Mouse (Mus musculus) layer of hippocampus, adult 11-12 months (tissue): ENCODE results near the gene Gm20388.

Source experiments
- DNase-seq: peaks from one replicate; pipeline ENCODE4 v3.0.0; 2022; ENCODE audit warnings: low spot score

The Gm20388 gene

DNA sequence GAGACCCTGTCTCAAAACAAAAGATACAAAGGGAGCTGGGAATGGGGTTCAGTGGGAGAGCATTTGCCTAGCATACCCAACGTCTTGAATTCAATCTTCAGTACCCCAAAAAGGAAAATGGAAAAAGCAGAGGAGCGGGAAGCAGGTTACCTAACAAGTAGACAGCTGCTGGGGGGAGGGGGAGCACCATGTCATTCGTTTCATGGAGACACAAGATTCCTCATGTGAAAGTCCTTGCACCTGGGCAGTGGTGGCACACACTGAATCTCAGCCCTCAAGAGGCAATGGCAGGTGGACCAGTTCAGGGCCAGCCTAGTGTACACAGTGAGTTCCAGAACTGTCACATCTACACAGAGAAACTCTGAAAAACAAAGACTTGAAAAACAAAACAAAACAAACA, 3946.7 kb downstream of the Gm20388 start:
- no peak for DNase-seq

GRCm38 (mm10) chr8:123858574-123858940, 3947.9 kb downstream of the Gm20388 start:
- no peak for DNase-seq

DNA sequence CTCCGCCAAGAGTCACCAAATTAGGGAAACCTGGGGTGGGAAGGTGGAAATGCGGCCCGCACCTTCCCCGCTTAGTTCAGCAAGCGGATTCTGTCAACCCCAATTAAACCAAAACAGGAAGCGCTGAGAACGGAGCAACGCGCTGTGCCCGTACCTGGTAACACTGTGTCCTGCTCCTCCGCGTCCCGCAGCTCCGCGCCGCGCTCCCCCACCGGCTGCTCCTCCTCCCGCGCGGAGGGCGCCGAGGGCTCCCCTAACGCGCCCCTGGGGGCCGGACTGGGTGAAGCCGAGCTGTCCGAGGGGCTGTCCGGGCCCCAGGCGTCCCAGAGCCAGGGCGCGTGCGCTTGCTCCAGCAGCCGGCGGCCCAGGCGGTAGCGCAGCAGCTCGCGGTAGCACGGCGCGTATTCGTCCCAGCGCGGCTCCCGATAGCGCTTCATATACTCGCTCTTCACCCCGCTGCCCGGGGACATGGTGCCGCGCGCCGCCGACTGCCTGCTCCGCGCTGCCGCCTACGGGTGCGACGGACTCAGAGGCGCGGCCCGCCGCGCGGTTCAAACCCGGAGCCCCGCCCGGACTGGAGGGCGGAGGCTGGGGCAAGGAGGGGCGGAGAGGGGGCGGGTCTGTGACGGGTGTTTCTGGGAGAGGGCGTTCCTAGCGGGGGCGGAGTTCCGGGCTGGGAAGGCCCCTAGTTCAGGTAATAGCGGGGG, 3948.5 kb downstream of the Gm20388 start:
- DNase-seq, result peak; percentile 91

DNA sequence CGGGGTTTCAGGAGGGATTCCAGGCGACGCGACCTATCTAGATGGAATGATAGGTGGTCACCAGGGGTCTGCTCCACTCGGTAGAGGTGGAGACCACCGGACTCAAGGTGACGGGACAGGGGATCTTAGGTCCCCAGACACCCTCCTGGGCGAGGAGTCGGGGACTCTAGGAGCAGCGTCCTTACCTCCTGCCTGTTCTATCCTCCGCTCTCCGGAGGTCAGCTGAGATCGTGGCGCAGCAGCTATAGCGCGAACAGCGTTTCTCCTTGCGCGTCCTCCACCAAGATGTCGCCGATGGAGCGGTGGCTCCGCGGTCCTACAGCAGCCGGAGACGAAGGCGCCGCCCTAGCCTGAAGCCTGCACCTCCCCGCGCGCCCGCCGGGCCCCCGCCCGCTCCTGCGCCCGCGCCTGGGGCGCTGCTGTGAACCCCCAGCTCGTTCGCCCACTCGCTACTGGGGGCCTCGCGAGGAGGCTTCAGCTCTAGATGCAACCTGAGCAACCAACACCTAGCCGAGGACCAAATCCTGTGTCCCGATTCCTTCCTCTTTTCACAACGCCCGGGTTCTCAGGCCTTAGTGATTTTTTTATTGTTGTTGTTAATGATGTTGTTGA, 3949.1 kb downstream of the Gm20388 start, which contains the start of gene Ccsap:
Ccsap (minus strand) TSS at position 562 of the 612 bp plus-strand sequence.
- DNase-seq, result peak; percentile 68

DNA sequence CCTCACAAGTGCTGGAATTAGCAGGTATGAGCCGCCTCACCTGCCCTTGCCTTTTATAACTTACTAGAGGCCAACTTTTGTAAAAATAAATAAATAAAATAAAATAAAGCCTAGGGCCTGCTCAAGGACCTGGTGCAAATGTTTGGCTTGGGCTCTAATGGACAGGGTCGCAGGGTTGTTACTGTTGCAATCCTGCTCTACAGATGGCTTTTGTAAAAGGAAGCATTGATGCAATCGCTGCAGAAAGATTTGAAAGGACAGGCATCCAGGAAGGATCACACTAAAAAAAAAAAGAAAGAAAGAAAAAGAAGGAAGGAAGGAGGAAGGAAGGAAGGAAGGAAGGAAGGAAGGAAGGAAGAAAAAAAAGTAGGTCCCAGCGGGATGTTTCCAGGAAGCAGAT, 3949.7 kb downstream of the Gm20388 start:
- DNase-seq, result no peak

DNA sequence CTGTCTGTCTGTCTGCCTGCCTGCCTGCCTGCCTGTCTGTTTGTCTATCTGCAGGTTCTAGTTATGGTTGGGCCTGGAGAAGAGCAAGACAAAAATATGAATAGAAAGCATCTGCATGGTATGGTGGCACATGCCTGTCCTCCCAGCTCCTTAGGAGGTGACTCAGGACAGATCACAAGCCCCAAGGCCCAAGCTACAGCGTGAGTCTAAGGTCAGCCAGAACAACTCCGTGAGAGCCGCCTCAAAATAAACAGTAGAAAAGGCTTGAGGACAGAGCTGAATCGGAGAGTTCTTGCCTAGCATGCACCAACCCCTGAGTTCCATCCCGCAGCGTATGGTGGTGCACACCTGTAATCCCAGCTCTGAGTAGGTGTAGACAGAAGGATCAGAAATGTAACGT, 3955.1 kb downstream of the Gm20388 start:
- DNase-seq, result no peak

- no peak for DNase-seq
Observed at GRCm38 (mm10) chr8:123866971-123867370, 3956.3 kb downstream of the Gm20388 start.

DNA sequence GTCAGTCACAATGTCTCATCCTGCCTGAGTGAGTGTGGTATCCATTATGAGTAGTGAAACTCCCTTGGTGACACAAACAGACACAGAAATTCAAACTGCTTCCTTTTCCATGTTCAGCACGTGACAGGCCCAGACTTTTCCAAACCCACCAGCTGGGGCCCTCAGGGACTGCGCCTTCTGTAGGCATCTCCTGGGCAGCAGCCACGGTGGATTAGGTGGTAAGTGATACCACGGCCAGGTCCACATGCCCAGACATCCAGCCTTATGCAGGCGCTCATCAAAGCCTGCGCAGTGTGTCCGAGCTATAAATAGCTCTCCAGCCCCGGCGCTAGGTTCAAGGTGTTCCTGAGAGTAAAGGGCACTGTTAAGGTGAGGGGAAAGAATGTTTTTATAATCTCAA, 3961.4 kb downstream of the Gm20388 start:
- no peak for DNase-seq

DNA sequence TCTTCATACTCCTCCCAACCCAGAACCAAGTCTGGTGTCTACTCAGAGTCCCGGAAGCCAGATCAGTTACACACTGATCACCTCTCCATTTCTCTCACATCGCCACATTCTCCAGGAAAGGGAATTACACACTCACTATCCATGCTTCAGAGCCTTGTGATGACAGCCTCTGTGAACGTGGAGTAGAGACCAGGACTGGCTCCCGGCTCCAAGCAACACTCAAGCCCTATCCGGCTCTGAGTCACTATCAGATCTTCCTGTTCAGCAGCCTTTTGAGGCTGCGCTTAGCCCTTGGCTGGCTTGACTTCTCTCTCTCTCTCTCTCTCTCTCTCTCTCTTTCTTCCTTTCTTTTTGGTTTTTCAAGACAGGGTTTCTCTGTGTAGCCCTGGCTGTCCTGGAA, 3962.7 kb downstream of the Gm20388 start:
- no peak for DNase-seq

DNA sequence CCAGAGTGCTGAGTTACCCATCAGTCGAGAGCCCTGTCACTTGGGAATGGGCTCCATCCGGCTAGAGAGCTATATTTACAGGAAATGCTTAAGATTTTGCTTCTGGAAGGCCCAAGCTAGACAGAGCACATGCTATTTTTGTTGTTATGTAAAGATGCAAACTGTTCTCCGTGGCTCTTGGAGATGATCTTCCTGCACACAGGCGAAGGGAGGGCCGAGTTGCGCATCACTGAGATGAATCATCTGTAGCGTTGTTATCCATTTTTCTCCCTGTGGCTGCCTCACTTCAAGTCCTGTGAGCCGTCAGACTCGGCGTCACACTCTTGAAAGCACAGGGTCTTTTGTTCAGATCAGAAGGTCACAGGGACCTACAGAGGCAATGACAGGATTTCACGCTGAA, 3963.7 kb downstream of the Gm20388 start:
- DNase-seq, result peak; percentile 36

- no peak for DNase-seq
Observed at GRCm38 (mm10) chr8:123877865-123878264, 3967.2 kb downstream of the Gm20388 start.

DNA sequence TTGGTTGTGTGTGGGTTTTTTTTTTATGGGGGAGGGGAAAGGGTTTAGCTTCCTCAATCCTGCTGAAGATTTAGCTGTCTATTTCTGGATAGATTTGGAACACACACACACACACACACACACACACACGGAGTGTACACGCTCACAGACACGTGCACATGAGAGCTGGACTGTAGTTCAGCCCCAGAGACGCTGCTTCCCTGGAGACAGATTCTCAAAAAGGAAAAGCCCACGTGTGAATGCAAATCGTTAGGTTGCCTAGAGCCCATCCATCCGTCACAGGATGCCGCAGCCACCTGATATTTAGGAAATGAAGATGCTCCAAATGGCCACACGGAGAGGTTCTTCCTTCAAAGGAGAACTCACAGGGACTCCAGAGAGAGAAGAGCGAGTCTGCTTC, 3969.6 kb downstream of the Gm20388 start:
- peak; percentile 68 for DNase-seq

- DNase-seq, result no peak
Observed at GRCm38 (mm10) chr8:123880821-123881350, 3970.2 kb downstream of the Gm20388 start.

- DNase-seq, result no peak
Observed at GRCm38 (mm10) chr8:123882412-123882811, 3971.8 kb downstream of the Gm20388 start.

DNA sequence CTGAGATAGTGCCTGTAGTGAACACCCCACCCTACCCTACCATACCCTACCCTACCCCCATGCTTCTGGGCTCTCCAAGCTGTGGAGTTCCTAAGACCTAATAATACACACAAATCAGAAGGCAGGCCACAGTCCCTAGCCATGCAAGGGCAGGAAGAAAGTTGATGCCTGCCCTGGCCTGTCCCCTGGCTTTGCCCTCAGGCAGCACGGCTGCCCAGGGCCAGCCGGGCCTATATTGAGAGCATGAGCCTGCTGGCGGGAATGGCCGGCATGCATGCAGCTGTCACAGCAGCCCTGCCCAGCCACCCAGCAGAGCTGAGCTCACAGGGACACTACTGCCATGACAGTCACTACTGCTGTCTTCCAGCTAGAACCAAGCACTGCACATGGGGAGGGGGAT, 3972.5 kb downstream of the Gm20388 start:
- DNase-seq, result no peak

GRCm38 (mm10) chr8:123884721-123885565, 3974.3 kb downstream of the Gm20388 start:
- peak; percentile 81 for DNase-seq

- DNase-seq, result no peak
Observed at GRCm38 (mm10) chr8:123887163-123887562, 3976.5 kb downstream of the Gm20388 start.

GRCm38 (mm10) chr8:123887956-123888355, 3977.3 kb downstream of the Gm20388 start:
- DNase-seq, result no peak

GRCm38 (mm10) chr8:123889797-123890196, 3979.2 kb downstream of the Gm20388 start:
- no peak for DNase-seq

DNA sequence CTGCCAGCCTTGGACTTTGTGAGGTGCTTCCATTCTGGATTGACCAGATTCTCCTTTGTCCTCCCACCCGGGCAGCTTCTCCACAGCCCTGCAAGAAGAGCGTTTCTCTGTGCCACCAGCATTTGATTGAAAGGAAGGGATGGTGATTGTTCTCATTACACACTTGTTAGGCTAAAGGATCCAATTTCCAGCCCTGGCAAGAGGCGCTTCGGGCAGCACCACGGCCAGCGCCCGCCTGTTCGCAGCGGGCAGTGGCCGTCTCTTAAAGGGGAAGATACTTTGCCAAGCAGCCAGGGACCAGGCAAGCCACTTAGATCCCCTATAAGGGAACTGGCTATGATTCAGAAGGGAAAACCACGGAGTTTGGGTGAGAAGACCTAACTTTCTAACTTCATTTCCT, 3980.6 kb downstream of the Gm20388 start:
- no peak for DNase-seq

- peak; percentile 80 for DNase-seq
Observed at GRCm38 (mm10) chr8:123891883-123892585, 3981.4 kb downstream of the Gm20388 start.

DNA sequence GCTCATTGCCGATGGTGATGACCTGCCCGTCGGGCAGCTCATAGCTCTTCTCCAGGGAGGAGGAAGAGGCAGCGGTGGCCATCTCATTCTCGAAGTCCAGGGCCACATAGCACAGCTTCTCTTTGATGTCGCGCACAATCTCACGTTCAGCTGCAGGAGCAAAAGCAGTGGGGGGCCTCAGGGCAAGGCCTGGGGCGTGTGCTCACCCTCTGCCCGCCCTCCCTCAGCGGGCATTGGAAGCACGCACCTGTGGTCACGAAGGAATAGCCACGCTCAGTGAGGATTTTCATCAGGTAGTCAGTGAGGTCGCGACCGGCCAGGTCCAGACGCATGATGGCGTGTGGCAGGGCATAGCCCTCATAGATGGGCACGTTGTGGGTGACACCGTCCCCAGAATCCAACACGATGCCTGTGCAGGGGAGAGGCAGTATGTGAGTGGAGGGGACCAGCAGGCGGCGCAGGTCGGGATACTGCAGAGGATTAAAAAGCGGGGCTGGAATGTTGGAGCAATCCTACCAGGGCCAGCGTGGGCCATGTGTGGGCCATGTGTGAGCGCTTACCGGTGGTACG, 3982.0 kb downstream of the Gm20388 start:
- no peak for DNase-seq
